Mouse (Mus musculus): ENCODE data around the gene Trpm3.

Gene Trpm3

GRCm38 (mm10) chr19:22917345-22917735 is 778.5 kb downstream of the Trpm3 start:
- no peak for DNase-seq (ENCODE audit: low read depth, low spot score)

DNA sequence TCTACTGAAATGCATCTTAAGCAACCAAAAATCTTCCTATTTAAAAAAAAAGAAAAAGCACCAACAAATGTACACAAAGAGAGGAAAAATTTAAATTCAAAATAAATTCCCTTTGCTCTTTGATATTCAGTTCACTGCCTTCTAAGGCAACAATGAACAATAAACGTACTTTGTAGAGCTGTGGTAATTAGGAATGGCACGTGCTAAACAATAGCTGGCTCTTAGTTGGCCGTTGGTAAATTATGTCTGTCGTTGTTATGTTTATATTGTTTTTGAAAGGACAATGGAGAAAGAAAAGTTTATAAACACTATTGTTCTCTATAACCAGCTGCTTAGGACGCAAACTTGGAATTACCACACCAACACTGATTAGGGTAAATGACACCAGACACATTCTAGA is 782.1 kb downstream of the Trpm3 start:
- DNase-seq (ENCODE audit: low read depth, low spot score), result no peak

GRCm38 (mm10) chr19:22922871-22923670 is 784.2 kb downstream of the Trpm3 start:
- no peak for DNase-seq (ENCODE audit: low read depth, low spot score)

DNA sequence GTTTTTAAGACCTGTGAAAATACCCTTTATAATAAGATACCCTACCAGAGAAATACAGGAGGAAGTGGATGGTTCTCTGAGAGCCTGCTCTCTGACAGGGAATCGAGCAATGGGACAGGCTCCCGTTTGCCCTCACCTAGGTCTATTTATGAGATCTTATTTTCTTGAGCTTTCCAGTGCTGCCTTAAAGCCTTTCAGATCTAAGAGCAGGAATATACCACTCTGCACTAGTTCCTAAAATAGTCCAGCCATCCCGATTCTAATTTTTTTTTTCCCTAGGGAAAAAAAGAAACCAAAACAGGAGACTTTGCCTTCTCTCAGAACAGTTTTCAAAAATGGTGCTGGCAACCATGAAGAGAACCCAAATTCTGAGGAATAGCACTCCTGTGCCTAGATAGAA is 786.4 kb downstream of the Trpm3 start:
- DNase-seq (ENCODE audit: low read depth, low spot score), result no peak

DNA sequence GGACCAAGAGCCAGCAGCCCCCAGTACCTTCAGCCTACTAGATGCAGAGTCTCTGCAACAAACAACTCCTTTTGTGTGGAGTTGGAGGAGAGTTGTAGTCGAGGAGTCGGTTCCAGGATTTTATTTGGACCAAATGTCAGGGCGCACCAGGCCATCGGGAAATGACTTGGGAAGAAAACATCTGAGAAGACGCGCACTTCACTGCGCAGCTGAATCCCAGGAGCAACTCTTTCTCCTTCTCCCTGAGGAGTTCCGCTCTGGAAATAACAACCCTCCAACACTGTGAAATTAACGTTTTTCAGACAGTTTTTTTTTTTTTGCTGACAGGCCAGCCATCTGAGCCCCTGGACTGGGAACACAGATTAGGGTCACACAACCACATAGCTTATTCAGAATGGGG is 787.9 kb downstream of the Trpm3 start:
- no peak for DNase-seq (ENCODE audit: low read depth, low spot score)

DNA sequence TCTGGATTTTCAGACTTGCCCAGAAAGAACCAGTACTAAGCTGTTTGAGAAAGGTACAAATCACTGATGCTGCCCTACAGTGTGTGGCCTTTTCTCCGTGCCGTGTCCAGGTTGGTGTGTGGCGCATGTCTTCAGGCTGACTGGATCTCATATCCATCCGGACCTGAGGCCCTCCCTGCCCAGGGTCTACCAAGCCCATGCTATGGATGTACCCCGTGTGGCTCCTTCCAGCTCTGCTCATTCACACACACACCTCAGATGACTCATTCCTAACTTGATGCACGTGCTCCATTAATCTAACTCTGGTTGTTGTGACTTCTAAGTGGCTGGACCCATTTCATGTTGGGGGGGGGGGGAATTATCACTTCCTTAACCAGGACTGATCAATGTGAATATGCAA is 789.5 kb downstream of the Trpm3 start:
- no peak for DNase-seq (ENCODE audit: low read depth, low spot score)

GRCm38 (mm10) chr19:22929768-22930167 is 790.9 kb downstream of the Trpm3 start:
- no peak for DNase-seq (ENCODE audit: low read depth, low spot score)

DNA sequence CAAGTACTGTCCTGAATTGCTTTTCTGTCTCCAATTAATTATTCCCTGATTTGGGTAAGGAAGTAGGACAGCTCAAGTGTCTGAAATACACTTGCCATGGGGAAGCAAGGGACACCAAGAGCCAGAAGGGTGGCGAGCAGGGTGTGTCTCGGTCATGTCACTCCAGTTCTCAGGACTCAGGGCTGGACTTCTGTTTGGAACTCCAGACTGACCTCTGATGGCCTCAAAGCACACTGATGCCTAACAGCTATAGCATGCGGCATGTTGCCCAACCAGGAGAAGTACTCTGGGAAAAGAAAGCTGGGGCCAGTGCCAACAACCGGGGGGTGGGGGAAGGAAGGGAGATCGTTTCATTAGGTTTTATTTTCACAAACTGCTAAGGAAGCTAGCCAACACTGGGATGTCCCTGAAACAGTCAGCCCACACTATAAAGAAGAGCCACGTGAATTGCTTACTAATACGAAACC is 791.6 kb downstream of the Trpm3 start:
- no peak for DNase-seq (ENCODE audit: low read depth, low spot score)

- no peak for DNase-seq (ENCODE audit: low read depth, low spot score)
Observed at GRCm38 (mm10) chr19:22931006-22931405, 792.2 kb downstream of the Trpm3 start.

DNA sequence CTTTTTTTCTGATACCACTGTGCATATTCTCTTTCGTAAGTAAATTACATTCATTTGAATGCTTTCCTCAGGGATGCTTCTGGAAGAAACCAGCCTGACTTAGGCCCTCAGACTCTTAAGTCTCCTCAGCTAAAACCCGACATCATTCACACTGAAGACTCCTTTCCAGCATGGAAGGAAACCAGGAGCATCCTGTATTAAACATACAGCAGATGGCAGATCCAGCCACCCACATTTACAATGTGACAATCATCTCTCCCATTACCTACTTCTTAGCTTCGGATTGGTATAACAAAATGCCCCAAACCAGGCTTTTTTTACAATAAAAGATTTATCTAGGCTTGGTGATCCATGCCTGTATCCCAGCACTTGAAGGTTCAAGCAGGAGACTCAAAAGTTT is 796.2 kb downstream of the Trpm3 start:
- no peak for DNase-seq (ENCODE audit: low read depth, low spot score)

- DNase-seq (ENCODE audit: low read depth, low spot score), result no peak
Observed at GRCm38 (mm10) chr19:22938848-22939724, 800.2 kb downstream of the Trpm3 start.

DNA sequence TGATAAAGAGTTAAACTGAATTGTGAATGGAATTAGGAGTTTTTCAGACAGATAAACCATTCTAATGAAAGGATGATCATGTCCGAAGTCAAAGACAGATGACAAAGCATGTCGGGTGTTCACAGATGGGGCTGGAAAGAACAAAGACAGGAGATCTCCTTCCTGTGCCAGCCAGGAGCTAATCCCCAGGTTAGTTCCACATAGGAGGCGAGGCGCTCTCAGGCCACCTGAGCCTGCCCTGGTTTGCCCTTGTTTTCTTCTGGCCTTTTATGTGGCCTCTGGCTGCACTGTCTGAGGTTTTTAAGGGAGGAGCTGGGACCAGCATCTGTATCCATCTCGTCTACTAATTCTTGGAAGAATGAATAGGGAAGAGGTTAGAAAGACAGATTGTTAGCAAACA is 801.0 kb downstream of the Trpm3 start:
- DNase-seq (ENCODE audit: low read depth, low spot score), result no peak

- DNase-seq (ENCODE audit: low read depth, low spot score), result no peak
Observed at GRCm38 (mm10) chr19:22940487-22940886, 801.6 kb downstream of the Trpm3 start.

- no peak for DNase-seq (ENCODE audit: low read depth, low spot score)
Observed at GRCm38 (mm10) chr19:22940956-22941355, 802.1 kb downstream of the Trpm3 start.

- DNase-seq (ENCODE audit: low read depth, low spot score), result no peak
Observed at GRCm38 (mm10) chr19:22952480-22952879, 813.6 kb downstream of the Trpm3 start.

GRCm38 (mm10) chr19:22953191-22953590 is 814.3 kb downstream of the Trpm3 start:
- DNase-seq (ENCODE audit: low read depth, low spot score), result no peak

GRCm38 (mm10) chr19:22958414-22958813 is 819.6 kb downstream of the Trpm3 start:
- no peak for DNase-seq (ENCODE audit: low read depth, low spot score)

DNA sequence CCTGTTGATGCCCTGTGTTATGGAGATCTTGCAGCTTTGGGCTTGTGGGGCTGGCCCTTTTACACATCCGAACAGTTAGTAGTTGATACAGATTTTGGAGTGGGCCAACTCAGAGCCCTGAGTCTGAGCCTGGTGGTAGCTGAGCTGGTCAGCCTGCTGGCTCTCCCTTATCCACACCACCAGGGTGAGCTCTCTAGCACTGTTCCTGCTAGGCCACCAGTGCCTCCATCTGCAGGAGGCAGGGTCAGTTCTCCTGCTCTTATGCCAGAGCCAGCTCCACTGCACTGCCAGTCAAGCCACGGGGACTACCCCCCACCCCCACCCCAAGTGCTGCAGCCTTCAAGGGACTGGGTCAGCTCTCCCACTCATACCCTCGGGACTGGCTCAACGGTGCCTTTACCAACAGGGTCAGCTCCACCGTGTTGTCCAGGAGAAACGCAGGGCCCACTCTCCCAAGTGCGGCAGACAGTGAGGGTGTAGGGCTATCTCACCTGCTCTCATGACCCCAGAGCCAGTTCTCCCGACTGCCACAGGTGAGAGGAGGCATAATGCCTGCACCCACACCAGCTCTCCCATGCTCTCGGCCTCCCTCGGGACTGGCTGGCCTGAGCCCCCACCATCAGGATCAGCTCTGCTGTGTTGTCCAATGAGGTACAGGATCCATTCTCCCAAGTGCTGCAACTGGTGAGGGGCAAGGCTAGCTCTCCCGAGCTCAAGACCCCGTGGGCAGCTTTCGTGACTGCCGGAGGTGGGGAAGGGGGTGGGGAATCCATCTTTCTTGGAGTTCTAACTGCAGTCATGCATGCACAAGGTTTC is 821.8 kb downstream of the Trpm3 start:
- no peak for DNase-seq (ENCODE audit: low read depth, low spot score)

DNA sequence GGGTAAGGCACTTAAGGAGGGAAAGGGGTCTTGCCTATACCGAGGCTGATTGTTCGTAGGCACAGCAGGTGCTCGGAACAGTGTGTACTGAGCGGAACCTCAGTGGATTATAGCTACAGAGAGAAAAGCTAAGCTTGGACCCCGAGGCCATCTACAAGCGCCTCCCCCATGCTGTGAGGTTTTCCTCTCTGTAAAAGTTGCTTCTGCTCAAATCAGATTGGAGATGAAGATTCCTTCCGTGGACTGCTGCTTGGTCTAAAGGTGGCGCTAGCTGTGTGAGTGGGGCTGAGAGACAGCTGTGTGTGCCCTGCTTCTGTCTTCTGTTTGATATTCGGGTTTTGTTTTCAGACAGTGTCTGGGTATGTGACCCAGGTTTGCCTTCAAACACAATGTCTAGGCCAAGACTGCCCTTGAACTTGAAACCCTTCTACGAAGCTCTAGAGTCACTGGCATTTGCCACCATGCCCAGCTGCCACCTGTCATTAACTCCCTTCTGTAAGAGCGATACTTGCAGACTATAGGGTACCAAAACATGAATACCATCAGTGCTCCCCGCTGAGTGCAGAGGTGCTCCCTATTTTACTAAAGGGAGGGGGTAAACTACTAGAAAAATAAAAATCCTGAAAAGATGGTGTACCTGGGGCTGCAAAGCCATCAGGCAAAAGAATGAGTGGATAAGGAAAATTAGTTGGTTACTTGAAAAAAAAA is 823.3 kb downstream of the Trpm3 start:
- no peak for DNase-seq (ENCODE audit: low read depth, low spot score)

- DNase-seq (ENCODE audit: low read depth, low spot score), result no peak
Observed at GRCm38 (mm10) chr19:22962731-22963130, 823.9 kb downstream of the Trpm3 start.

DNA sequence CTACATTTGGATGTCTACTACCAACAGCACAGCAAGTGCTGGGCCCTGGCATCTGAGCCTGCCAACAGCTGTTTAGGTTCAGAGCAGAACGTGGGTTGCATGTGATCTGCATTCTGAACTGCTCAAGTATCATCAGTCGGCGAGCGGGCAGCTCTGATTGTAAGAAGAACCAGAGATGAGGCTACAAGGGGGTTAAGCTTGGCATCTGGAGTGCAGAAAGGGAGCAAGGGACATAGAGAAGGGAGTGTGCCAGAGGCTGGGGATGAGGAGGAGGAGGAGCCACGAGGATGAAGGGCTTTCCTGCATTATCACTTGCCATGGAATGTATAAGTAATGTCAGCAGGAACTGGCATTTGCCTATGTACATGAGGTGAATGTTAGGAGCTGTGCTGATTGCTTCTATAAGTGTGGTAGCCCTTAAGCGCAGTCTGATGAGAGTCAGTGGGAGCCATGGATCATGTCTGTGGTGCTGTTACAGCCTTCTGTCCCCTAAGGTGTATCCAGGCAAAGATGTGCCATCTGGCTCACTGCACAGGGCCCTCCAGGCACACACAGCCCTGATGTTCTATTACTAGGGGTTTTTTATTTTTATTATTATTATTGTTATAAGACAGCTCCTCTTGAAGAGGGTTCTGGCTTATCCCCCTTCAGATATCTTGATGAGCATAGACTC is 825.0 kb downstream of the Trpm3 start:
- no peak for DNase-seq (ENCODE audit: low read depth, low spot score)
